Mouse (Mus musculus) midbrain, embryonic 12.5 days (tissue): ENCODE results near the gene Abca16. TPM values are rescaled to one million over a fixed set of nuclear protein-coding genes. Genes with fewer than 3 reads are reported as not detected.

Source experiments
- polyA plus RNA-seq: library from polyadenylated mRNA; unstranded; fragments of >200 nt; fragmentation: Nextera tagmentation; extraction: Ambion mirVana; gene quantifications from 2 replicates; pipeline ENCODE4 v1.2.1, GENCODE M21; 2016

The Abca16 gene
- polyA plus RNA-seq, 1 experiment from 2014 or later = not detected

Other genes with a start within 250 kb of the Abca16 start
- not detected in 2 replicates for gene Anks4b, start 235.8 kb upstream of the Abca16 start, polyA plus RNA-seq
- gene Crym, start 207.5 kb upstream of the Abca16 start, polyA plus RNA-seq = 33.6 and 37.0 TPM in 2 replicates
- gene Abca14, start 205.7 kb upstream of the Abca16 start, polyA plus RNA-seq = not detected in 2 replicates
- not detected in 2 replicates for gene Abca15, start 81.0 kb upstream of the Abca16 start, polyA plus RNA-seq
- gene Uqcrc2, start 225.5 kb downstream of the Abca16 start, polyA plus RNA-seq = 169 and 175 TPM in 2 replicates